Mouse (Mus musculus): Measurements from ENCODE around the gene Hivep3. TPM values are rescaled to one million over a fixed set of nuclear protein-coding genes. Genes with fewer than 3 reads are reported as not detected.

Hivep3 gene
- total and polyA plus RNA-seq, 3 experiments, result 14.4 to 32.3 (median 21.2) TPM

DNA sequence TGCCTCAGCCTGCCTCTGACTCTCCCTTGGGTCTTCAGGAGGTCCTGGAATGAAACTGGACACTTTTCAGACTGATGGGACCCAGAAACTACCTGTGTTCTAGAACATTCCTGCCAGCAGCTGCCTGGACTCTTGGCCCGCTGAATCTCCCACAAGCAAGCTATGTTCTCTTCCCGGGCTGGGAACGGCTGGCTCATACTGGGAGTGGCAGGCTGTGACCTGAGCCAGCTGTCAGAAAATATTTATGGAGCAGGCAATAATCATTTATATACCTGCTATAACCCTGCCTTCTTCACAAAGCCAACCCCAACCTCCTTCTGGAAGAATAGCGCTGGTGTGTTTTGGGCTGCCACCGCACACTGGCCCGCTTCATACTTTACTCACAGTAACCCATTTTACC is 434.2 kb downstream of the Hivep3 start:
- dilution Hi-C loops (cut with MboI; ENCODE audit: extremely low pct_ligation_motif_present, extremely low pct_unique_long_range_greater_than_20kb, low sequenced_read_pairs), result no loop called here
- in situ Hi-C loops (cut with MboI; ENCODE audit: low pct_ligation_motif_present, low pct_unique_long_range_greater_than_20kb, low sequenced_read_pairs), result no loop called here
- peaks cover 22% of the 10 kb centered on the region for H3K27me3 ChIP-seq (replicated peaks)

DNA sequence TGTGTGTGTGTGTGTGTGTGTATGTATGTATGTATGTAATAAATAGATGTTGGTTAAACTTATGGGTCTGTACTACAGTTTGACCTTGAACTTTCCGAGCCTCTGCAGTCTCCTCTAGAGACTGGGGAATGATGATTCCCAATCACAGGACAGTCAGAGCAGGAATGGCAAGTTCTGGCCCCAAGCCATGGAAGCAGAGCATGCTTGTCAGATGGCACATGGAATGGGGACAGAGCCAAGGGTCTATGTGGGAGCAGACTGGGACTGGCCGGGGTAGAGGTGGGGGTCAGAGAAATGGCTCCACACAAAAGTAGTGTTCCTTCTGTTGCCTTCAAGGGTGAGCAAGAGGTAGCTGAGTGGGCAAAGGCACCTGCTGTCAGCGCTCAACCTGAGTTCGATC is 434.8 kb downstream of the Hivep3 start:
- TF ChIP-seq RAD21 (IDR thresholded peaks at IDR 0.05; ENCODE audit: low read depth, low read length), result no peak
- TF ChIP-seq CHD1 (IDR thresholded peaks at IDR 0.05; ENCODE audit: low read depth, low read length), result no peak
- TF ChIP-seq ZKSCAN1 (IDR thresholded peaks at IDR 0.05; ENCODE audit: borderline replicate concordance, low read depth, low read length), result no peak
- TF ChIP-seq IRF4 (IDR thresholded peaks at IDR 0.05; ENCODE audit: low read depth, low read length), result no peak
- no peak for TF ChIP-seq POLR2A (IDR thresholded peaks at IDR 0.05; ENCODE audit: low read depth, low read length)
- TF ChIP-seq TBP (conservative IDR thresholded peaks at IDR 0.05; ENCODE audit: low read depth, low read length), result no peak
- no peak for TF ChIP-seq MYC (IDR thresholded peaks at IDR 0.05; ENCODE audit: low read depth, low read length)
- TF ChIP-seq JUN (IDR thresholded peaks at IDR 0.05; ENCODE audit: insufficient read depth, low read depth, low read length), result no peak
- no peak for TF ChIP-seq CHD2 (IDR thresholded peaks at IDR 0.05; ENCODE audit: low read length)
- no peak for TF ChIP-seq MXI1 (IDR thresholded peaks at IDR 0.05; ENCODE audit: low read depth, low read length)
- Histone ChIP-seq H3K36me3 (replicated peaks in 1 of 2; ENCODE audit: control insufficient read depth in 1 of 2, insufficient read depth in 1 of 2, low read length in 1 of 2) (no peaks in the 10 kb centered on the region), H3K9ac (ENCODE audit: insufficient read depth, low read depth) (no peak overlapping the region), H3K4me1 (ENCODE audit: control insufficient read depth in 1 of 2, insufficient read depth in 2 of 2) (peaks cover 14 to 42% of the 10 kb centered on the region in 2 experiments), H3K4me2 (ENCODE audit: insufficient read depth, low read depth, poor library complexity, severe bottlenecking) (no peak overlapping the region), H3K4me3 (replicated peaks in 1 of 3; ENCODE audit: low read depth in 2 of 3, low read length in 2 of 3, poor library complexity in 1 of 3) (no peak overlapping the region), H3K27ac (ENCODE audit: insufficient read depth, low read depth) (no peak overlapping the region), H3K27me3 (replicated peaks) (peaks cover 28% of the 10 kb centered on the region), H3K79me2 (replicated peaks; ENCODE audit: control insufficient read depth, extremely low read depth, insufficient read depth, poor library complexity, severe bottlenecking) (no peaks in the 10 kb centered on the region), H3K9me3 (replicated peaks; ENCODE audit: low read length) (no peaks in the 10 kb centered on the region)
- DNase-seq (ENCODE audit: extremely low read depth), result no peak
- dilution Hi-C loops (cut with MboI; ENCODE audit: extremely low pct_ligation_motif_present, extremely low pct_unique_long_range_greater_than_20kb, low sequenced_read_pairs), result no loop called here
- in situ Hi-C loops (cut with MboI; ENCODE audit: low pct_ligation_motif_present, low pct_unique_long_range_greater_than_20kb, low sequenced_read_pairs), result no loop called here

More for the DNA sequence above, 434.2 kb downstream of the Hivep3 start:
- Histone ChIP-seq H3K9ac (ENCODE audit: insufficient read depth, low read depth) (no peak overlapping the region), H3K36me3 (replicated peaks in 1 of 2; ENCODE audit: control insufficient read depth in 1 of 2, insufficient read depth in 1 of 2, low read length in 1 of 2) (no peaks in the 10 kb centered on the region), H3K4me2 (ENCODE audit: insufficient read depth, low read depth, poor library complexity, severe bottlenecking) (no peak overlapping the region), H3K4me3 (replicated peaks in 1 of 3; ENCODE audit: low read depth in 2 of 3, low read length in 2 of 3, poor library complexity in 1 of 3) (no peak overlapping the region), H3K27ac (ENCODE audit: insufficient read depth, low read depth) (no peak overlapping the region), H3K79me2 (replicated peaks; ENCODE audit: control insufficient read depth, extremely low read depth, insufficient read depth, poor library complexity, severe bottlenecking) (no peaks in the 10 kb centered on the region), H3K9me3 (replicated peaks; ENCODE audit: low read length) (no peaks in the 10 kb centered on the region), H3K4me1 (ENCODE audit: control insufficient read depth in 1 of 2, insufficient read depth in 2 of 2) (peaks cover 14 to 43% of the 10 kb centered on the region in 2 experiments)
- no peak for DNase-seq (ENCODE audit: extremely low read depth)
- TF ChIP-seq RCOR1 (conservative IDR thresholded peaks at IDR 0.05; ENCODE audit: low read depth, low read length), result no peak
- TF ChIP-seq TCF12 (IDR thresholded peaks at IDR 0.05; ENCODE audit: low read depth, low read length), result no peak
- TF ChIP-seq GABPA (IDR thresholded peaks at IDR 0.05; ENCODE audit: insufficient replicate concordance, low read depth, low read length), result no peak
- TF ChIP-seq KAT2A (IDR thresholded peaks at IDR 0.05; ENCODE audit: insufficient replicate concordance, low read length), result no peak
- no peak for TF ChIP-seq ETS1 (conservative IDR thresholded peaks at IDR 0.05; ENCODE audit: low read depth, low read length)
- TF ChIP-seq ELF1 (IDR thresholded peaks at IDR 0.05; ENCODE audit: low read depth, low read length), result no peak
- no peak for TF ChIP-seq HCFC1 (IDR thresholded peaks at IDR 0.05; ENCODE audit: low read depth, low read length)
- TF ChIP-seq NRF1 (IDR thresholded peaks at IDR 0.05; ENCODE audit: low read depth, low read length), result no peak
- TF ChIP-seq EP300 (IDR thresholded peaks at IDR 0.05; ENCODE audit: low read length), result no peak
- no peak for TF ChIP-seq MEF2A (IDR thresholded peaks at IDR 0.05; ENCODE audit: borderline replicate concordance, low read depth, low read length)
- TF ChIP-seq ZKSCAN1 (IDR thresholded peaks at IDR 0.05; ENCODE audit: borderline replicate concordance, low read depth, low read length), result no peak
- no peak for TF ChIP-seq BHLHE40 (IDR thresholded peaks at IDR 0.05; ENCODE audit: low read depth, low read length)
- TF ChIP-seq JUN (IDR thresholded peaks at IDR 0.05; ENCODE audit: insufficient read depth, low read depth, low read length), result no peak
- no peak for TF ChIP-seq CHD1 (IDR thresholded peaks at IDR 0.05; ENCODE audit: low read depth, low read length)
- TF ChIP-seq SIN3A (IDR thresholded peaks at IDR 0.05; ENCODE audit: low read length), result no peak
- TF ChIP-seq ZMIZ1 (IDR thresholded peaks at IDR 0.05; ENCODE audit: low read depth, low read length), result no peak
- no peak for TF ChIP-seq CHD2 (IDR thresholded peaks at IDR 0.05; ENCODE audit: low read length)
- TF ChIP-seq JUND (conservative IDR thresholded peaks at IDR 0.05; ENCODE audit: low read depth, low read length), result no peak
- TF ChIP-seq PAX5 (IDR thresholded peaks at IDR 0.05; ENCODE audit: low read length), result no peak
